Mouse (Mus musculus) ES-Bruce4 (cell line): ENCODE data around the gene Srgap1.

Source experiments
- CTCF ChIP-seq: IDR thresholded peaks from one replicate; pipeline ENCODE4 v1.8.1; 2011; ENCODE audit warnings: low read depth, low read length
- POLR2A ChIP-seq: IDR thresholded peaks from one replicate; pipeline ENCODE4 v1.8.1; 2011; ENCODE audit warnings: low read length; ENCODE audit not compliant: insufficient read depth

DNA sequence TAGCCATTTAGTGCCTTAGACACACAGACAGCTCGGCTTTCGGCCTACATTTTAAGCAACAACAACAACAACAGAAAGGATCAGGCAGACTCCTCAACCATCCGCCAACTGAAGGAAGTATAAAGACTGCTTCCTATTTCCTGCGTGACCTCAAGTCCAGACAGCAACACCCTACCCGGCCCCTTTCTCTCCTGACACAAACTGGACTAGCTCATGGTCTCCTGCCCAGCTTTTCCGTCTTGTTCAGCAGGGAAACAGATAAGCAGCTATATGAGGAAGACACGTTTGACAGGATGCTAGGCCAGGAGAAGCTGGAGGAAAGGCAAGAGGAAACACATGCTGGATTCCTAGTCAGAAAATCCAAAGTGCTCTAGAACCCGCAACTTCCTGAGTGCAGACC, 75.5 kb downstream of the Srgap1 start:
- no peak for TF ChIP-seq CTCF
- TF ChIP-seq POLR2A, result no peak
